Mouse (Mus musculus) splenic B cell, adult 2 months (primary cell): ENCODE measurements around the gene Prps1.

Source experiments
- DNase-seq: peaks from one replicate; pipeline ENCODE4 v3.0.0-alpha.2; 2011; ENCODE audit warnings: low read depth, low spot score
- H3K27me3 ChIP-seq: 2 replicates; pipeline ENCODE4 v1.6.1; 2012; ENCODE audit warnings: mild to moderate bottlenecking, low read length, moderate library complexity, mixed read lengths; ENCODE audit not compliant: control insufficient read depth, poor library complexity, insufficient read depth, severe bottlenecking
- H3K36me3 ChIP-seq: 2 replicates; pipeline ENCODE4 v1.6.1; 2012; ENCODE audit warnings: mild to moderate bottlenecking, low read length, moderate library complexity, mixed read lengths; ENCODE audit not compliant: control insufficient read depth, poor library complexity, insufficient read depth, severe bottlenecking

Prps1 gene

GRCm38 (mm10) chrX:140510696-140511429, 54.5 kb downstream of the Prps1 start:
- DNase-seq: no peak
- H3K36me3 ChIP-seq: no peaks in the 10 kb centered on the region
- no peaks in the 10 kb centered on the region for H3K27me3 ChIP-seq

- H3K36me3 ChIP-seq: no peaks in the 10 kb centered on the region
- DNase-seq: no peak
- H3K27me3 ChIP-seq: no peaks in the 10 kb centered on the region
These were observed 55.6 kb downstream of the Prps1 start for GRCm38 (mm10) chrX:140511687-140512651.

- no peak for DNase-seq
- Histone ChIP-seq H3K27me3 (no peaks in the 10 kb centered on the region), H3K36me3 (no peaks in the 10 kb centered on the region)
These were observed 57.0 kb downstream of the Prps1 start for GRCm38 (mm10) chrX:140513379-140513778.

GRCm38 (mm10) chrX:140518351-140518750, 61.9 kb downstream of the Prps1 start:
- no peaks in the 10 kb centered on the region for H3K27me3 ChIP-seq
- DNase-seq: no peak
- no peaks in the 10 kb centered on the region for H3K36me3 ChIP-seq

- no peaks in the 10 kb centered on the region for H3K27me3 ChIP-seq
- DNase-seq: peak; percentile 85
- H3K36me3 ChIP-seq: no peaks in the 10 kb centered on the region
These were observed 64.0 kb downstream of the Prps1 start for GRCm38 (mm10) chrX:140520146-140521102.

- no peaks in the 10 kb centered on the region for H3K36me3 ChIP-seq
- H3K27me3 ChIP-seq: no peaks in the 10 kb centered on the region
- no peak for DNase-seq
These were observed 65.8 kb downstream of the Prps1 start for GRCm38 (mm10) chrX:140522071-140522765.

- no peaks in the 10 kb centered on the region for H3K36me3 ChIP-seq
- no peaks in the 10 kb centered on the region for H3K27me3 ChIP-seq
- DNase-seq: no peak
These were observed 67.8 kb downstream of the Prps1 start for GRCm38 (mm10) chrX:140524231-140524630.
